Mouse (Mus musculus) limb, embryonic 12.5 days (tissue): ENCODE results near the gene Zdhhc24. TPM values are rescaled to one million over a fixed set of nuclear protein-coding genes. Genes with fewer than 3 reads are reported as not detected.

Source experiments
- ATAC-seq: fragments of 200-750 bp; cut with Nextera tagmentation; 2 replicates; pipeline ENCODE4 v1.8.0; 2017; ENCODE audit warnings: low read depth, moderate TSS enrichment; ENCODE audit not compliant: insufficient number of reproducible peaks, insufficient read depth, low FRiP score, low TSS enrichment
- H3K27ac ChIP-seq: fragments of 300-500 bp; sonication (generic); 2 replicates; pipeline ENCODE4 v1.5.1; 2016; ENCODE audit warnings: mild to moderate bottlenecking, moderate library complexity
- H3K27me3 ChIP-seq: fragments of 300-500 bp; sonication (generic); 2 replicates; pipeline ENCODE4 v1.6.1; 2016; ENCODE audit warnings: mild to moderate bottlenecking, moderate library complexity
- H3K36me3 ChIP-seq: fragments of 300-500 bp; sonication (generic); 2 replicates; pipeline ENCODE4 v1.6.1; 2016; ENCODE audit warnings: mild to moderate bottlenecking, moderate library complexity
- H3K4me1 ChIP-seq: fragments of 300-500 bp; sonication (generic); replicated peaks from 2 replicates; pipeline ENCODE4 v1.6.1; 2016
- H3K4me2 ChIP-seq: fragments of 300-500 bp; sonication (generic); 2 replicates; pipeline ENCODE4 v1.6.1; 2016; ENCODE audit warnings: mild to moderate bottlenecking, moderate library complexity
- H3K4me3 ChIP-seq: fragments of 300-500 bp; sonication (generic); replicated peaks from 2 replicates; pipeline ENCODE4 v1.5.1; 2016; ENCODE audit warnings: mild to moderate bottlenecking
- H3K9ac ChIP-seq: fragments of 300-500 bp; sonication (generic); replicated peaks from 2 replicates; pipeline ENCODE4 v1.6.1; 2016; ENCODE audit warnings: mild to moderate bottlenecking, moderate library complexity
- H3K9me3 ChIP-seq: fragments of 300-500 bp; sonication (generic); 2 replicates; pipeline ENCODE4 v1.6.1; 2016; ENCODE audit warnings: mild to moderate bottlenecking, moderate library complexity
- WGBS: fragments of 180-500 bp; shearing (Covaris S2); methylation state at CpG from one replicate; pipeline ENCODE4 v1.1.7; 2016; 5-methylcytosine and 5-hydroxymethylcytosine counted together
- polyA plus RNA-seq: library from polyadenylated mRNA; unstranded; fragments of >200 nt; fragmentation: Nextera tagmentation; extraction: Ambion mirVana; gene quantifications from 2 replicates; pipeline ENCODE4 v1.2.1, GENCODE M21; 2016

Gene Zdhhc24
- polyA plus RNA-seq, 1 experiment from 2014 or later = 9.5 TPM

GRCm38 (mm10) chr19:4877785-4878184 is 683 bp upstream of the Zdhhc24 start, which contains the start of gene Actn3:
Gene Actn3, minus strand, starts transcription at chr19:4877909.
- peak; percentile 30 for ATAC-seq
- Histone ChIP-seq H3K4me2 (peak within 1 kb of the TSS; percentile 97), H3K9me3 (no peaks in the 10 kb centered on the region), H3K9ac (peak within 1 kb of the TSS; percentile 86), H3K36me3 (no peaks in the 10 kb centered on the region), H3K4me3 (peak within 1 kb of the TSS; percentile 89), H3K4me1 (peaks cover 14% of the 10 kb centered on the region), H3K27me3 (peaks cover 14% of the 10 kb centered on the region), H3K27ac (peak within 1 kb of the TSS; percentile 66)
- WGBS = 2% methylated on average over 17 of the region's 17 CpGs

- ATAC-seq = no peak
- peaks cover 14% of the 10 kb centered on the region for H3K4me1 ChIP-seq
- 48% methylated on average over 10 of the region's 10 CpGs for WGBS
- H3K4me2 ChIP-seq = peak overlapping the region; percentile 97
- peak overlapping the region; percentile 89 for H3K4me3 ChIP-seq
- no peaks in the 10 kb centered on the region for H3K9me3 ChIP-seq
- H3K9ac ChIP-seq = peak overlapping the region; percentile 86; the same call in 1 of the 2 replicates
- no peaks in the 10 kb centered on the region for H3K36me3 ChIP-seq
- peaks cover 14% of the 10 kb centered on the region for H3K27me3 ChIP-seq
- H3K27ac ChIP-seq = no peak overlapping the region
Observed at GRCm38 (mm10) chr19:4879324-4879703, 846 bp downstream of the Zdhhc24 start.

GRCm38 (mm10) chr19:4883961-4884360 is 5.5 kb downstream of the Zdhhc24 start:
- no peak for ATAC-seq

DNA sequence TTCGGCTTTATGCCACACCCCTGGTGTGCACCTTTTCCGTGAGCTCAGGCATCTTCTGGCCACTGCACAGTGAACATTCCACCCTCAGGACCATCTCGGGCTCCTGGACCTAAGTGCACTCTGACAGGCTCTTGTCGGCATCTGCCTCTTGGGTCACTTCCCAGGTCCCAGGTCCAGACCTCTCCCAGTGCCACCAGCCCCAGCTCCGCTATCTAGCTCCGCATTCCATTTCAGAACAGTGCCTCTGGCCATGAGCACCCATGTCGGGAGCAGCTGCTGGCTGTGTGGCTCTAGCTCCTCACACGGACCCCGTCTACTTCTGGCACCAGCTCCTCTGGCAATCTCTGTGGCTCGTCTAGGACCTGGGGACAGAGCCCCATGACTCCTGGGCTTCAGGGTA is 11.3 kb downstream of the Zdhhc24 start:
- Histone ChIP-seq H3K36me3 (peaks cover 30% of the 10 kb centered on the region), H3K9ac (no peak overlapping the region), H3K4me1 (no peaks in the 10 kb centered on the region), H3K4me3 (no peak overlapping the region), H3K27me3 (no peaks in the 10 kb centered on the region), H3K4me2 (no peak overlapping the region), H3K27ac (no peak overlapping the region), H3K9me3 (no peaks in the 10 kb centered on the region)
- no peak for ATAC-seq
- WGBS = 80% methylated on average over 10 of the region's 10 CpGs

More at GRCm38 (mm10) chr19:4883961-4884360, 5.5 kb downstream of the Zdhhc24 start:
- Histone ChIP-seq H3K36me3 (no peaks in the 10 kb centered on the region), H3K27me3 (no peaks in the 10 kb centered on the region), H3K27ac (no peak overlapping the region), H3K4me2 (no peak overlapping the region), H3K9me3 (no peaks in the 10 kb centered on the region), H3K4me3 (no peak overlapping the region), H3K4me1 (peaks cover 4% of the 10 kb centered on the region), H3K9ac (no peak overlapping the region)
- WGBS = 78% methylated on average over 4 of the region's 4 CpGs

DNA sequence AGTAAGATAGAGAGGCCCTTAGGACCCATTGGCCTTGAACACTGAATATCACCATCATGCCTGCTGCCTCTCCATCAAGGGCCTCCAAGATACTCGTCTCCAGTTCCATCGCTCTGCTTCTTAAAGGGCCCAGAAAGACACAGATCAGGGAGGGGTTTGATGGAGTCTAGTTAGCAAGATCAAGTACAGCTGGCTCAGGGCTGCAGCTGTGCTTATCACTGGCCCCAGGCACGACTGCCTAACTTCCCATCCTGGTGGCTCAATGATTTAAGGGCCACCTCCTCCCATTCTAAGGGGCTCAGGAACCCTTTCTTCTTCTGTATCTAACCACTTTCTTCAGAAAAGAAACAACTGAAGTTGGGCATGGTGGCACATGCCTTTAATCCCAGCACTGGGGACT is 13.3 kb downstream of the Zdhhc24 start:
- Histone ChIP-seq H3K27ac (no peak overlapping the region), H3K4me1 (no peaks in the 10 kb centered on the region), H3K27me3 (no peaks in the 10 kb centered on the region), H3K9ac (no peak overlapping the region), H3K4me3 (no peak overlapping the region), H3K36me3 (peaks cover 30% of the 10 kb centered on the region), H3K9me3 (no peaks in the 10 kb centered on the region), H3K4me2 (no peak overlapping the region)
- 72% methylated on average over 3 of the region's 3 CpGs for WGBS
- no peak for ATAC-seq

DNA sequence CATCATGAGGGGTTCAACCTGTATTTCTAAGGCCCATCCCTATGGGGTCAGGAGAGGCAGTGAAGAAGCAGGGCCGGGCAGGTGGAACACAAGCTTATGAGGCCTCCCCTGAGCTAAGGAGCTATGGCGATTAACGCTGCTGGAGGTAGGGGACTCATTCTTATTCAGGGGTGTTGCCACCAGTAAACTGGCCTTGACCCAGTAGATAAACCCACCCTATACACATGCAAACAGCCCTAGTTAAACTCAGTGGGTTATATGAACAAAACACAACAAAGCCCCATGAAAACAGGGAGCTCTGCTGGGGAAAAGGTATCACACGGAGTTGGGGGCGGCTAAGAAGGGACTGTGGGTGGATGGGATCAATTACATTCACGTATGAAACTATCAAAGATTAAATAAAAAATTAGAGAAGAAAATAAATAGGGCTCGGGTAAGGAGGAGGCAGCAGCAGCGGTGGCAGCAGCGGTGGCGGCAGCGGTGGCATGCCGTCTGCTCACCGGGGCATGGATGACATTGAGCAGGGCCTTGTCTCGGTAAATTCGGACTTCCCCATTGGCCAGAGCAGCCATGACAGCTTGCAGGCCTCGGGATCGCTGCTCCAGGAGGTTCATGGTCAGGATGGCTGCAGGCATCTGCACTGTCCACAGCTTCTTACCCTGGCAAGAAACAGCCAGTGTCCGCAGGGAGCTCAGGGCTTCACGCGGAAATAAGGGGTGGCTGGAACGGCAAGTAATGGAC is 18.5 kb downstream of the Zdhhc24 start:
- no peak for ATAC-seq
- H3K36me3 ChIP-seq = peaks cover 23% of the 10 kb centered on the region

GRCm38 (mm10) chr19:4898972-4899371 is 20.5 kb downstream of the Zdhhc24 start:
- no peak overlapping the region for H3K9ac ChIP-seq
- H3K4me3 ChIP-seq = no peak overlapping the region
- 69% methylated on average over 9 of the region's 9 CpGs for WGBS
- no peak for ATAC-seq
- no peak overlapping the region for H3K4me2 ChIP-seq
- no peaks in the 10 kb centered on the region for H3K9me3 ChIP-seq
- H3K27ac ChIP-seq = no peak overlapping the region
- no peaks in the 10 kb centered on the region for H3K4me1 ChIP-seq
- peaks cover 31% of the 10 kb centered on the region; the same call in 1 of the 2 replicates for H3K36me3 ChIP-seq
- no peaks in the 10 kb centered on the region for H3K27me3 ChIP-seq

More for the DNA sequence above, 18.5 kb downstream of the Zdhhc24 start:
- H3K4me2 ChIP-seq = no peak overlapping the region
- H3K4me3 ChIP-seq = no peak overlapping the region
- H3K27me3 ChIP-seq = no peaks in the 10 kb centered on the region
- H3K9ac ChIP-seq = 0 out of 2 replicates have a peak overlapping the region, but pooled peaks have one; percentile 34
- 52% methylated on average over 21 of the region's 21 CpGs for WGBS
- H3K27ac ChIP-seq = no peak overlapping the region
- H3K9me3 ChIP-seq = no peaks in the 10 kb centered on the region
- no peaks in the 10 kb centered on the region for H3K4me1 ChIP-seq

DNA sequence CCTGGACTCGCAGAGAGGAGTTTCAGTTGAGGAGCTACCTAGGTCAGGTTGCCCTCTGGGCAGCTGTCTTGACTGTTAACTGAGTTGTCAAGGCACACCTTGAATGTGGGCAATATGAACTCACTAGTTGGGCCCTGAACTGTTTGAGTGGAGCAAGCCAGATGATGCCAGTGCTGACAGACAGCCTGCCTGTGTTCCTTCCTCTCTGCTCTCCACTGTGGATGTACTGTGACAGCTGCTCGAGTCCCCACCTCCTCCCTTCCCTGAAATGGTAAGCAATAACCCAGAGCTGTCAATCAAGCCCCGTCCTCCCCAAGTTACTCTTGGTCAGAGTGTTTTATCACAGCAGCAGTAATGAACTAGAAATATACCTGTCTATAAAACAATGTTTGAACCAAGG is 21.4 kb downstream of the Zdhhc24 start:
- no peak overlapping the region for H3K4me2 ChIP-seq
- WGBS = 78% methylated on average over 3 of the region's 3 CpGs
- no peaks in the 10 kb centered on the region for H3K27me3 ChIP-seq
- no peaks in the 10 kb centered on the region for H3K4me1 ChIP-seq
- no peak for ATAC-seq
- no peak overlapping the region for H3K27ac ChIP-seq
- no peak overlapping the region for H3K9ac ChIP-seq
- H3K9me3 ChIP-seq = no peaks in the 10 kb centered on the region
- no peak overlapping the region for H3K4me3 ChIP-seq
- peaks cover 31% of the 10 kb centered on the region; the same call in 1 of the 2 replicates for H3K36me3 ChIP-seq

GRCm38 (mm10) chr19:4905979-4906794 is 27.7 kb downstream of the Zdhhc24 start, which contains the start of gene Bbs1:
Gene Bbs1, minus strand, starts transcription at chr19:4906628.
- WGBS = 10% methylated on average over 31 of the region's 31 CpGs
- H3K9ac ChIP-seq = peak within 1 kb of the TSS; percentile 62
- peak; percentile 57; the same call in 1 of the 2 replicates for ATAC-seq
- peak within 1 kb of the TSS; percentile 60 for H3K4me2 ChIP-seq
- no peaks in the 10 kb centered on the region for H3K9me3 ChIP-seq
- no peak within 1 kb of the TSS for H3K27ac ChIP-seq
- H3K36me3 ChIP-seq = peaks cover 56% of the 10 kb centered on the region
- H3K4me3 ChIP-seq = peak within 1 kb of the TSS; percentile 66
- H3K4me1 ChIP-seq = peaks cover 5% of the 10 kb centered on the region
- no peaks in the 10 kb centered on the region for H3K27me3 ChIP-seq

DNA sequence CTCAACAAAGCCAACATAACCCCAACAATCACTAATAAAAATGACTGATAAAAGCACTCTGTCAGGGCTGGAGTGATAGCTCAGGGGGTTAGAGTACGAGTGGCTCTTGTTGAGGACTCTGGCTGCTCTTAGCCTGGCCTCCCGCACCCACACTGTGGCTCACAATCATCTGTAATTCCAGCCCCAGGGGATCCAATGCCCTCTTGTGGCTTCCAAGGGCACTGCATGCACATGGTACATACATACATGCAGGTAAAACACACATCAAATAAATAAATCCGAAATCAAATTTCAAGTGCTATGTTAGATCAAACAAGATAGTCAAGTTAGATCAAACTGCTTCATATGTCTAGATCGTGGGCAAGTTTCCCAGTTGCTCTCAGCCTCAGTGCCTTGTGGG is 29.6 kb downstream of the Zdhhc24 start:
- no peak overlapping the region for H3K4me2 ChIP-seq
- H3K4me3 ChIP-seq = no peak overlapping the region
- H3K27ac ChIP-seq = no peak overlapping the region
- ATAC-seq = no peak
- no peaks in the 10 kb centered on the region for H3K9me3 ChIP-seq
- no peaks in the 10 kb centered on the region for H3K27me3 ChIP-seq
- H3K36me3 ChIP-seq = peaks cover 64% of the 10 kb centered on the region
- H3K4me1 ChIP-seq = peaks cover 5% of the 10 kb centered on the region
- H3K9ac ChIP-seq = no peak overlapping the region
- WGBS = 85% methylated on average over 4 of the region's 4 CpGs

DNA sequence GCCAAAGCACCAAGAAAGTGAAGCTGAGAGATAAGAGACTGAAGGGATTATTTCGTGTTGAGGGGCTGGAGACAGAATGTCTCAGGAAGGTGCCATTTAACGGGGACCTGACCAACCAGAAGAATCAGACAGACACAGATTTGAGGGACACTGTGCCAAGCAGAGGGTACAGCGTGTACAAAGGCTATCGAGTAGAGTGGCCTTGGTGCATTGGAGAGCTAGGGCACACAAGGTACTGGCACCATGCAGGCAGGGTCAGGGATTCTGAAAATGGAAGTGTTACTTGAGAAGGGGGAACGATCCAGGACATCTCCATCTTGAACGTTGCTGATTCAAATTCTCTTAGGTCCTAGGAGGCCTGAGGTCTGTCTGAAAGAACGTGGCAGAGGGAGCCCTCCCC is 30.9 kb downstream of the Zdhhc24 start:
- no peak overlapping the region for H3K9ac ChIP-seq
- H3K4me1 ChIP-seq = peaks cover 5% of the 10 kb centered on the region
- H3K27ac ChIP-seq = no peak overlapping the region
- peaks cover 69% of the 10 kb centered on the region for H3K36me3 ChIP-seq
- H3K4me2 ChIP-seq = no peak overlapping the region
- no peak overlapping the region for H3K4me3 ChIP-seq
- H3K9me3 ChIP-seq = no peaks in the 10 kb centered on the region
- ATAC-seq = no peak
- WGBS = 89% methylated on average over 7 of the region's 7 CpGs
- H3K27me3 ChIP-seq = no peaks in the 10 kb centered on the region
